Mouse (Mus musculus) bone marrow macrophage, adult 2 months (primary cell): ENCODE measurements at regions not wholly inside any gene's neighbourhood (a gene's known extent, or its start where the extent isn't known, plus 50 kb on each side); places are given as distances from the start of the nearest gene placed in this dataset.

ENCODE experiments used
- CTCF ChIP-seq: IDR thresholded peaks from 2 replicates; pipeline ENCODE4 v1.5.1; 2012; ENCODE audit warnings: low read depth, mild to moderate bottlenecking, low read length, moderate library complexity
- POLR2A ChIP-seq: IDR thresholded peaks from 2 replicates; pipeline ENCODE4 v1.6.1; 2012; ENCODE audit warnings: mild to moderate bottlenecking, low read depth, low read length, borderline replicate concordance

DNA sequence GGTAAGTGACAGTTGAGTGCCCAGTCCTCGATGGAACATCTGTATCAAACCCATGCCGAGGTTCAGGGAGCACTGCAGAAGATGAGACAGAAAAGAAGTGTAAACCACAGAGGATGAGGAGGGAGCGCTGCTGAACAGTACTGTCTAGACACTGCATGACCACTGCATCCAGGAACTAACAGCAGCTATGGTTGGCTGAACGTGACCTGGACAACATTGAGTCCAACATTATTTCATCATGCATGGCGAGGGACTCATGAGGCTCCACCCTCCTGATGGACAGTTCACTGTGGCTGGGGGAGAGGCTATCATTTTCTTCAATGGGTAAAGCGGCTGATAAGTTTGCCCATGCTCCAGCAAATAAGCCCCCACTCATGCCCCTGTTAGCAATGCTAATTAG lies 182.5 kb downstream of the Srek1 start:
- no peak for TF ChIP-seq CTCF
- TF ChIP-seq POLR2A = no peak
